Mouse (Mus musculus): ENCODE measurements around the gene Palm.

Palm gene

DNA sequence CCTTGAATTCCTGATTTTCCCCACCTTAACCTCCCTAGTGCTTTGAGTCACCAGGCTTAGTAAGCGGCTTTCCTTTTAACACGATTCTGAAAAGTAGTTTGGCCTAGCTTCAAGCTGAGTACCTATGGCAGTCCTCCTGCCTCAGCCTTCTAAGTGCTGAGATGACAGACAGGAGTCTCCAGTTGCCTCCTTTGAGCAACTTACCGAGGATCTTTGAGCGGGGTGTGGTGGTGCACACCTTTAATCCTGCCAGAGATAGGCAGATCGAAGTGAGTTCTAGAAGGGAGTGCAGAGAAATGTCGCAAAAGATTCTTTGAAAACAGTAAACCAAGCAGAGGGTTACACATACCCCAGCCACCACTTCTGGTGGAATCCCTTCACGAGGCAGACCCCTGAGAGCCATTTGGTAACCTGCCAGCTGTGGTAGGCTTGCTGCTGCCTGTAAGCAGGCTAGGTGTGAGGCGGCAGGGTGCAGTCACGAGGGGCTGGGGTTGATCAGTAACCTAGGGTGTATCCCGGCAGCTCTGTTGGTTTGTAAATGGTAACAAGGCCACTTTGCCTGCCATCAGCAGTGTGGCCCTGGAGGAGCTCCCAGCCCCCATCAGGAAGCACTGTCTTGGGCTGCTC, 62.3 kb downstream of the Palm start:
- DNase-seq (ENCODE audit: low spot score), result no peak

DNA sequence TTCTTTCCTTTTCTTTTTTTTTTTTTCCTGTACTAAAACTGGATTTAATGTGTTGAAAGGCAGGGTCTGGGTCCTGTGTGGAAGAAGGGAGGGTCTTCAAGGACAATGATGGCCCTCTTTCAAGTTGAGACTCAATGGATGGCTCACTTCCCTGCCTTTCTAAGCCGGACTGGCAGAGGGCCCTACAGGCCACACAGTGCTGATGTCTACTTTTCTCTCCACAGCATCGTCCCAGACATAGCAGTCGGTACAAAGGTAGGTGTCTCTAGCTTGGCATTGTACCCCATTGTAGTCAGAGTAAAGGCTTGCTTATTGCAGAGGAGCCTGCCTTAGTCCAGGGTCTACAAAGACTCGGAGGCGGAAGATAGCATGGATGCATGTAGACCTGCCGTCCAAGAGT, 62.9 kb downstream of the Palm start:
- DNase-seq (ENCODE audit: low spot score), result no peak

DNA sequence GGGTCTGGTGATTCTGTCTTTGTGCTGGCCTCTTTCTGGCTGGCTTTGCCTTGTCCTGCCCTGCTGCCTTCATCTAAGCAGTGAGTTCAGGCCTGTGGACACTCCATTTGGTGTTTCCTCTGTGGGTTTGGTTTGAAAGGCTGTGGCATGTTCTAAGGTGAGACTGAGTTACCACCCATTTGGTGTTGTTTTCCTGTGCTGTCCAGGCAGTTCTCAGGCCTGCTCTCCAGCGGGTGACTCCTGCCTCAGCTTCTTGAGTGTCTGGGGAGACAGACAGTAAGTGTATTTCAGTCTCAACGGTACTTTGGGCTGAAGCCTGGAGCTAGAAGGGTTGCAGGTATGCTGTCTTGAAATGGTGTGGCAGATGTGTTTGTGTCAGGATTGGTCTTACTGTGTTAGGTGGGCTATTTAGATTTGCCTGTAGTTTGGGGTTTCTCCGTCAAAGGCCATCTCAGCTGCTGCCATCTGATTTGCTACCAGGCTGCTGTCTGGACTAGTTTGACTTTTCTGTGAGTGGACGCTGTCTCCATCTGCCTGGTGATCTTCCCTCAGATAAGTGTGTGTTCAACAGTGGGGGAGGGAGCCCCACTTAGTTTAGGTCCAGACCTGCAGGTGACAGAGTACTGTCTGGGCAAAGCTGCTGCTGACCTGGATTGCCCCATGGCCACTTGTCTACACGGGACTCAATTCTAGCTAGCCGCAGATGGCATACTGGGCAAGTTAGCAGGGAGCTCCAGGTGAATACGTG, 63.5 kb downstream of the Palm start:
- no peak for DNase-seq (ENCODE audit: low spot score)

- no peak for DNase-seq (ENCODE audit: low spot score)
Observed at GRCm38 (mm10) chr10:79857452-79857811, 64.1 kb downstream of the Palm start.

DNA sequence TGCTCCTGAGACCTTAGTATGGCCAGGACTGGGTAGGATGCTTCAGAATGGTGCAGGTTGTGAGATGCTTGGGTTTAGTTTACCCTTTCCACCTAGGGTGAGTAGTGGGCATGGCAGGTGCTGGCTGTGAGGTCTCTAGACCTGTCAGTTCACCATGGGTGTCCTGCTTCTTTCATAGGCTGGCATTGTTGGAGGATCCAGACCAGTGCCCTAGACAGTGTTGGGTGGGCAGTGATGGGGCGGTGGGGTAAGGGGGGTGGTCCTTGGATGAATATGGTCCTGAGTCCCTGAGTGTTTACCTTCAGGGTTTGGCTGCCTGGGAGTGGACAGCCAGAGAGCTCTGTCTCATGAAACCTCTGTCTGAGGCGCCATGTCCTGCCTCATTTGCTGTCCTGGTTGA, 64.5 kb downstream of the Palm start:
- no peak for DNase-seq (ENCODE audit: low spot score)

DNA sequence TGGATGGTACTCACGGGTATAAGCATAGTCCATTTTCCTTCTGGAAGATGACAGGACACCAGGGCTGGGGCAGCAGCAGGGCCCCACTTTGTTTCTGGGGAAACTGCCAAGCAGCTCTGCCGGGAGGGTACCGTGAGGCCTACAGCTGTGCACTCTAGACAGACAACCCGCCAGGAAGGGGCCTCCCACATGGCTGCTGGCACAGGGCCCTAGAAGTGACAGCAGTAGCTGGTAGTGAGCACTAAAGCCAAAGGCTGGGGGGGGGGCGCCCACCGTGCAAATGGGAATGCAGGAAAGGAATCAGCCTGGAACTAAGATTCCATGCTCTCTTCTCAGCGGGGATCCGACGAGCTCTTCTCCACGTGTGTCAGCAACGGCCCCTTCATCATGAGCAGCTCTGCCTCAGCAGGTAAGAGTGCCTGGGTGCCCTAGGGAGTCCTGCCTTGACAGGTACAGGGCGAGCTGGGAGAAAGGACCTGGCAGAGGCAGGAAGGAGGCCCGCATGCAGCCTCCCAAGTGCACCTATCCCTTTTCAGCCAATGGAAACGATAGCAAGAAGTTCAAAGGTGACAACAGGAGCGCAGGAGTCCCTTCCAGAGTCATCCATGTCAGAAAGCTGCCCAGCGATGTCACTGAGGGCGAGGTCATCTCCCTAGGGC, 65.2 kb downstream of the Palm start:
- no peak for DNase-seq (ENCODE audit: low spot score)

DNA sequence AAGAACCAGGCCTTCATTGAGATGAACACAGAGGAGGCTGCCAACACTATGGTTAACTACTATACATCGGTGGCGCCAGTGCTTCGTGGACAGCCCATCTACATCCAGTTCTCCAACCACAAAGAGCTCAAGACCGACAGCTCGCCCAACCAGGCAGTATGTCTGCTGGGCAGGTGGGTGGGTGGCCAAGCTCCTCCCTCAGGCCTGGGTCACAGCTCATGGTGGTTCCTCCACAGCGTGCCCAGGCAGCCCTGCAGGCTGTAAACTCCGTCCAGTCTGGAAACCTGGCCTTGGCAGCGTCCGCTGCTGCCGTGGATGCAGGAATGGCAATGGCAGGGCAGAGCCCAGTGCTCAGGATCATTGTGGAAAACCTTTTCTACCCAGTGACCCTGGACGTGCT, 65.7 kb downstream of the Palm start:
- DNase-seq (ENCODE audit: low spot score), result no peak

GRCm38 (mm10) chr10:79860079-79860911, 66.9 kb downstream of the Palm start:
- no peak for DNase-seq (ENCODE audit: low spot score)

GRCm38 (mm10) chr10:79861230-79862048, 68.1 kb downstream of the Palm start:
- no peak for DNase-seq (ENCODE audit: low spot score)

DNA sequence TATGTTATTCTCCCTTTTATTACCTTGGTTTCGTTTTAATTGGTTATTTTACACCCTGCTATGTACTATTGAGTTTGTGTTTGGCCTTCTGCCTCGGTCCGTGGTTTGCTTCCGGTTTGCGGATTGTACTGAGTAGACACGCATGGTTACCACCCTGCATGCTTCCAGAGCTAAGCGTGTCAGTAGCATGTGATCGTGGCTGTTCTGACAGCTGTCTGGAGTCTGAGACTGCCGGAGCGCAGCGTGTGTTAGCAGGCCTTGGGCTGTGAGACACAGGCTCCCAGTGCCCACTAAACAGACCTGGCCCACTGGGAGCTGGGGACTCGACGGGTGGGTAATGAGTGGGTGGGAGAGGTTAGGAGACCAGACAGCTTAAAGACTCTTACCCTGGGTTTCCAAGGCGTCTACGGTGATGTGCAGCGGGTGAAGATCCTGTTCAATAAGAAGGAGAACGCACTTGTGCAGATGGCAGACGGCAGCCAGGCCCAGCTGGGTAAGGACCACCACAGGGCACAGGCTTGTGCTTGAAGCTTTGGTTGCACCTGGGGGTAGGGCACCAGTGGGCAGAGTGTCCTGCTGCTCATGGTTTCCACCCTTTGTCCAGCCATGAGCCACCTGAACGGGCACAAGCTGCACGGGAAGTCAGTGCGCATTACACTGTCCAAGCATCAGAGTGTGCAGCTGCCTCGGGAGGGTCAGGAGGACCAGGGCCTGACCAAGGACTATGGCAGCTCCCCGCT, 68.8 kb downstream of the Palm start:
- DNase-seq (ENCODE audit: low spot score), result no peak

DNA sequence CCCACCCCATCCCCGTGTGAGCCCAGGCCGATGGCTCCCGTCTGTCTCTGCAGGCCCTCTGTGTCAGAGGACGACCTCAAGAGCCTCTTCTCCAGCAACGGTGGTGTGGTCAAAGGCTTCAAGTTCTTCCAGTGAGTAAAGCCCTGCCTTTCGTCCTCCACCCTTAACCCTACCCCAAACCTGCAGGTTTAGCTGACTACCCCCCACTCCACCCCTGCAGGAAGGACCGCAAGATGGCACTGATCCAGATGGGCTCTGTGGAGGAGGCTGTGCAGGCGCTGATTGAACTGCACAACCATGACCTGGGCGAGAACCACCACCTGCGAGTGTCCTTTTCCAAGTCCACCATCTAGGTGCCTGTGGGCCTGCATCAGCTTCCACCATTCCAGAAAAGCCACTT, 69.6 kb downstream of the Palm start:
- no peak for DNase-seq (ENCODE audit: low spot score)

DNA sequence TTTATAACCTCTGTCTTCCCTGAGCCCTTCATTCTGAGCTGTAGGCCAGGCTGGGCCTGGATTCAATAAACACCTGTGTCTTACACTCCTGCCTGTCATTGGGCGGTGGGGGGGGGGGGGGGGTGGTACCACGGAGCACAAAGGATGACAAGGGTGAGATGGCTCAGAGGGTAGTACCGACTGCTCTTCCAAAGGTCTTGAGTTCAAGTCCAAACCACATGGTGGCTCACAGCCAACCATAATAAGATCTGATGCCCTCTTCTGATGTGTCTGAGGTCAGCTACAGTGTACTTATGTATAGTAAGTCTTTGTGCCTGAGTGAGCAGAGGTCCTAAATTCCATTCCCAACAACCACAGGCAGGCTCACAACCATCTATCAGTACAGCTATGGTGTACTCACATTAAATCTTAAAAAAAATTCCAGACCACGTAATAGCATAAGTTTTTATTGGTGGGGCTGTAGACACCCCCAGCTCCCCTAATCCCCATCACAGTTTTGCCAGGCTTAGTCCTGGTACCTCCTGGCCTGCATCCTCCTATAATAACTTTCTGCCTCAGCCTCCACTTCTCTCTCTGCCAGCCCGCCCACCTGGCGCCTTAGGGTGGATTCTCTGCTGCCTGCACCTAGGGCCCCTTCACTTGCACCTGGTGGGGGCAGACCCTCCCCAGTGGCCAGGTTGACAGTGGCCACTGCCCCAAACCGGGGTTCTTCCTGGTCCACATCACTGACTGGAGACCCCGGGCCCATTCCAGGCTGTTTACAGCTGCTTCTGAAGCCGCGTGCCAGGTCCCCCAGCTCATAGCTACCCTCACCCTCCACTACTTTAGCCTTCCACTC, 71.2 kb downstream of the Palm start:
- DNase-seq (ENCODE audit: low spot score), result no peak

- DNase-seq (ENCODE audit: low spot score), result no peak
Observed at GRCm38 (mm10) chr10:79865189-79865601, 71.8 kb downstream of the Palm start.

GRCm38 (mm10) chr10:79865801-79866295, 72.5 kb downstream of the Palm start:
- DNase-seq (ENCODE audit: low spot score), result no peak

DNA sequence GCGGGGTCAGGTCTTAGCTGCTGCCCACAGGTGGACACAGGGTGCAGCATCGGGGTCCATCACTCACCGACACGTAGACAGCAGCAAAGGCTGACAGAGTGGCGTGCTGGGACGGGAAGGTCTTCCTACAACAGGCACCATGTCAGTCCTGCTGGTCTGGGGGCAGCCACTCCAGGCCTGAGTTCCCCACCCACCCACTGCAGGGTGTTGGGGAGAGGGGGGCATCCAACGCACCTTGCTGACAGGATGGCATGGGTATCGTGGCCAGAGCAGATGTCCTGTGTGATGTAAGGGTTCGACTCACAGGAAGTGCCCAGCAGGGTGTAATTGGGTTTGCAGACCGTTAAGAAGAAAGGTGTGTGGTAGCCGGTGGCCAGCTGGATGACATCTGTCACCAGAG, 73.2 kb downstream of the Palm start:
- DNase-seq (ENCODE audit: low spot score), result no peak

All from embryo, embryonic 10 days (tissue).